Mouse (Mus musculus): ENCODE data around the gene Tanc1.

The Tanc1 gene

GRCm38 (mm10) chr2:59791596-59791995 lies 179.8 kb downstream of the Tanc1 start:
- DNase-seq (ENCODE audit: low spot score), result no peak

DNA sequence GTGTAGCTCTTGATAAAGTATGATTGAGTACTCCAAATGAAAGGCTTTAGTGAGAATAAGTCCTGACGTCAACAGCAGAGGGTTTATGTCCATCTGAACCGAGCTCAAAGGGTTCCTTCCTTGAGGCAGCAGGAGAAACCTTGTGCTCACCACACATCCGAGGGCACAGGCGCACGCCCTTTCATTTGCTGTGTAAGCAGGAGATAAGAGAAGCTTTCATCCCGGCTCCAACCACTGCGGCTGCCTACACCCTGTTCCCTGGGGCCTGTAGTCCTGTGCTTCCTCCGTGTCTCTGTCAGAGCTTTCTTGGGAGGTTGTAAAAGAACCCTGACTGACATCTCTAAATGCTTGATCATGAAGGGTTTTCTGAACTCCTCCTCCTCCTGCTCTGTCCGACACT lies 181.5 kb downstream of the Tanc1 start:
- no peak for DNase-seq (ENCODE audit: low spot score)

DNA sequence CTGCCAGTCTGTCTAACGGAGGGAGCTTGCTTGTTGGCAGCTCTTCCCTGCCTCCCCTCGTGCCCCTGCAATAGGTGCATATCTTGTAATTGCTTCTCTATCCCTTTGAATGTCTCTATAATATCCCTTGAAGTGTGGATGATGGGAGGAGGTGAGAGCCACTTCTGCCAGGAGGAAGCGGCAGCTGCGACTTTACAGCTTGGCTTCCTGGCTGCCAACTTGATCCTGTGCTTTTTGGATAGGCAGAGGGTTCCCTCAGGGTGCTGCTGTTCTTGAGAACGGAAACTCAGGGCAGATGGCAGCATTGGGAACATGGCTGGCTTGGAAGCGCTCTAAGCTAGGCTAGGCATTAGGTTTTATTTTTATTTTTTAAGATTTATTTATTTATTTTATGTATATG lies 183.0 kb downstream of the Tanc1 start:
- no peak for DNase-seq (ENCODE audit: low spot score)

DNA sequence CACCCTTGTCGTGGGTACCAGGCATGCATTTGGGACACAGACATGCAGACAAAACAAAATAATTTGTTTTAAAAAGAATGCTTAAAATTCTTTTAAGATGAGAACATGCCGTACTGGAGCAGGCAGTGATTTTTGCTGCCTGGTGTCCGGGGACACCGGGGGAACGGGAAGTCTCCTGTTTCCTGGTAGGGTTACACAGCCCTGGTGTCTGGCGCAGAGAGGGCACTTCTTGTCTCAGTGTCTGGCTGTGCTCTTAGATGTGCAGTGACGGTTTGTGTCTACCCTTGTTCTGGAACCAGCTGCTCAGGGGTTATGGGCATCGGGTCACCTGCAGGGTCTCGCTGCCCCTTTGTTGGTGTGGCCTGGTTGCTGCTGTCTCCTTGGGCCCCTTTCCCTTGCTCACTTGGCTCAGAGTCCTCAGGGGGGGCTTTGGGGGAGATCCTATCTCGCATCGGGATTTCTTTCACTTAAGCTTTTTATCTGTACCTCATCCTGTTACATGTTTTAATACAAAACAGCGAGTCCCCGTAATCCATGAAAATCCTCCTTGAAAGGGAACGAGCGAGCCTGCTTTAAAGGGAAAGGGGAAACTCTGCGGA lies 187.2 kb downstream of the Tanc1 start:
- no peak for DNase-seq (ENCODE audit: low spot score)

- no peak for DNase-seq (ENCODE audit: low spot score)
These were observed 187.7 kb downstream of the Tanc1 start for GRCm38 (mm10) chr2:59799572-59799971.

DNA sequence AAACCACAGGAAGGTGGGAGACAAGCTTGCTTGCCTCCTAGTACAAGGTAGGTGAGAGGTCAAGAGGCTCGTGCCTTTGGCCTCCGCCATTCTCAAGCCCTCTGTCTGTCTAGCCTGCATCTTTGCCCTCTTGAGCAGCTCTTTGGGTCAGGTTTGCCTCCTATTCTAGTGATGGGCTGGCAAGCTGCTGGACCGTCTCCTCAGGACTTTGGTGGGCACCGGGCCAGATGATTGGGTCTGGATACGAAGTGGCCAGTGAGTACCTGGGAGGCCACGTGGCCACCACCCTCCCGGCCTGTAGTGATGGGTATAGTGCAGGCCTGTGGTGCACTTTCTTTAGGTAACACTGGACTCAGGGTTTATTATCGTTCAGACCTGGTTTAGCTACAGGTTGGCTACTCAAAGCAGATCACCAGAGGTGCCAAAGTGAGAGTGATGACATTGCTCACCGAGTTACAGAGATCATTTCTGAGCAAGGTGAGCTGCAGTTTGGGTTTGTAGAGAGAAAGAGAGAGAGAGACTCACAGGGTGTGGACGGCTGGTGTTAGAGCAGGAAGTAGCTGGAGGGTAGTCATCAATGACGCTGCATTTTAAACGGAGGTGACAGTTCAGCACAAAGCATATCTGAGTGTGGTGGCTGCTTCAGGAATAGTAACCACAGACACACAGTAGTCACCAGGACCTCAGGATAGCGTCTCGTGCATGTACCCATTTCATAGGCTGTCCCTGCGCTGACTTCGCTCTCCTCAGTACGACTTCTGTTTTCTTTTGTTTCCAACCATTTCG lies 188.8 kb downstream of the Tanc1 start:
- no peak for DNase-seq (ENCODE audit: low spot score)

DNA sequence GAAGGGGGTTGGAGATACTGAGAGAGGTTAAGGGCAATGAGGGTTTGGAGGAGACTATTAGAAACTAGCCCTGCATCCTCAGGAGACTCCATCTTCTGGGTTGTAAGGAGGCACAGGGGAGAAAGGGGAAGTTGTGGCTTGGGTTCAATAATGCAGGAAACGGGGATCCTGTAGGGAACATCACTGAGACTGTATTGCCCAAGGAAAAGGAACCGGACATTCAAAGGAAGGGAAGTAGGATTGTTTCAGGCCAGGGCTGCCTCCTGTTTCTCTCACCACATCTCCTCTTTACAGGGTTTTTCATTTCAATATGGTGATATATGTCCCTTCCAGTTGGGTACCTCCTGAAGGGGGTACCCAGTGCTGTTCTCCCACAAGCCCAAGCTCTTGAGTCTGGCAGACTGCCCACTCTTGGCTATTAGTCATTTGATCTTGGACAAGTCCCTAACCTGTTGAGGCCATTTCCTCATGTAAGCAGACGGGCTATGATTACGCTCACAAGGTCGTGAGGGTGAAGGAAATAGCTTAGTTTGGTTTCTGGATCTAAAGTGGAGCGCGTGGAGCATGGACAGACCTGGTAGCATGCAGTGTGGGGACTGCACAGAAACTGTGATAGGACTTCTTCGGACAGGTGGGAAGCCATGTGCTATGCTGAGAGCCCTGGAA lies 191.0 kb downstream of the Tanc1 start:
- no peak for DNase-seq (ENCODE audit: low spot score)

GRCm38 (mm10) chr2:59805595-59805994 lies 193.8 kb downstream of the Tanc1 start:
- no peak for DNase-seq (ENCODE audit: low spot score)

GRCm38 (mm10) chr2:59806038-59806437 lies 194.2 kb downstream of the Tanc1 start:
- DNase-seq (ENCODE audit: low spot score), result no peak

GRCm38 (mm10) chr2:59808608-59809007 lies 196.8 kb downstream of the Tanc1 start:
- DNase-seq (ENCODE audit: low spot score), result no peak

- DNase-seq (ENCODE audit: low spot score), result no peak
These were observed 198.2 kb downstream of the Tanc1 start for GRCm38 (mm10) chr2:59810039-59810438.

DNA sequence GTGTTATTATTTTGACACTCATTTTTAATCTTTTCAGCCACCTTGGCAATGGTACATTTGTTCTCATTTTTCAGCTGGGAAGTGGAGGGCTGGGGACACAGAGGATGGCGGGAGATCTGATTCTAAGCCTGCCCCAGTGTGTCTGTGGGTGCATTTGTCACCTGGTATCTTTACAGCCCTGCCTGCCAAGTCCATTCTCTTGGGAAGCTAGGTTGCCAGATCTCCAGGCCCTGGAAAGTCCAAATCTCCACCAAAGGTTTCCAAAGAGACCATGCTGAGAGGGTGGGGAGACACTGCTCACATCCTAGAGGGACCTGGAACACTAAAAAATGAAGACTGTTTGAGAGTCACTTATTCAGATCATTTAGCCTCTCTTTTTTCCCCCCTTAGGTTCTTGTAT lies 199.4 kb downstream of the Tanc1 start:
- no peak for DNase-seq (ENCODE audit: low spot score)

DNA sequence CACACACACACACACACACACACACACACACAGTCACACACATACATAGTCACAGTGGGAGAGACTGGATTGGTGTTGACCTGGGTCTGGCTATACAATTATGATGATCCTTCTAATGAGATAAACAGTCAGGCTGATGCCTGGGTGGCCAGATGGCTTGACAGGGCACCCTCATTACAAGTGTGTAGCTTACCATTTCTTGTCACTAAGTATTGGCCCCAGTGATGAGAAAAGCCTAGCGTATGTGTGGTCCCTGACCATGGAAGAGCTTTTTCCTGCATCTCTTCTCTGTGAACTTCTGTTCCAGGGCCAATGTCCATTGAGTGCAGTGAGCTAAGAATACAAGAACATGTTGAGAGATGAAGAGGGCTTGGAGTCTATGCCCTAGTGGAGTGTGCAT lies 200.8 kb downstream of the Tanc1 start:
- DNase-seq (ENCODE audit: low spot score), result no peak

- no peak for DNase-seq (ENCODE audit: low spot score)
These were observed 201.6 kb downstream of the Tanc1 start for GRCm38 (mm10) chr2:59813457-59813856.

- no peak for DNase-seq (ENCODE audit: low spot score)
These were observed 203.2 kb downstream of the Tanc1 start for GRCm38 (mm10) chr2:59814997-59815396.

DNA sequence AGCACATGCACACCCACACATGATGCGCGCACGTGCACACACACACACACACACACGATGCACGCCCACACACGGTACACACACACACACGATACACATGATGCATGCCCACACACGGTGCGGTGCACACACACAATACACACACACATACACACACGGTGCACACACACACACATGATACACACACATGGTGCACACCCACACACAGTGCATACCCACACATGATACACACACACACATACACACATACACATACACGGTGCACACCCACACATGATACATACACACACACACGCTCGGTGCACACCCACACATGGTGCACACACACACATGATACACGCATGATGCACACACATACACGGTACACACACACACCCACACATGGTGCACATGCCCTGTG lies 206.8 kb downstream of the Tanc1 start:
- DNase-seq (ENCODE audit: low spot score), result no peak

GRCm38 (mm10) chr2:59819415-59819814 lies 207.6 kb downstream of the Tanc1 start:
- DNase-seq (ENCODE audit: low spot score), result no peak

DNA sequence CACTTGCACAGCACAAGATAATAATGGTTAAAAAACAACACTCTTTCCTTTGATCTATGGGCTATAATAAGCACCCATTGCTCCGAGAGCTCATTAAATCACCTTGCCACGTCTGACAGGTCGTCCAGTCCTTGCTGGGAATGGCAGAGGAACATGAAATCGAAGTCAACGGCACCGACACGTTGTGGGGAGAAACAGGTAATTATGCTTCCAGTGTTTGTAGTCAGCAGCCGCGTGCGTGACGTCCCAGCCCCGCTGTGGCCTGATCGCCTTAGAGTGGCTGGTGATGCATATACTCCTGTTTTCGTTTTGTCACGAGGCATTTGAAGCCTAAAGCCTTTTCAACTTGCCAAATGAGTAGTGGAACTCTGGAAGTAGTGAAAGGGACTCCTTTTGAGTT lies 208.2 kb downstream of the Tanc1 start:
- no peak for DNase-seq (ENCODE audit: low spot score)

DNA sequence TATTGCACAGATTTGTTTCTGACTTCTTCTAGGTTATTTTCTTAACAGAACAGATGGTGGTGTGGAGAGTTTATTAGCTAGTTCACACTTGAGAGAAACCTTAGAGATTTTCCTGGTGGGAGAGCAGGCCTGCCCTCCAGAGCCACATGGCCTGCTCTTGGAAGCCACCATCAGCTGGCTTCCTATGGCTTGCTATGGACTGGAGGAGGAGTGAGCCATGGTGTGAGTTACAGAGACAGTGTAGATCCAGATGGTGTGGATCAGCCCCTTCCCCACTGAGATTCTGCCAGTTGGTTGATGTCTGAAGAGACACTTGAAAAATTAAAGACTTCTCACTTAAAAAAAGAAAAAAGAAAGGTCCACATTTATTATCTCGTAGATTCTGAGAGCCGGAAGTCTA lies 209.2 kb downstream of the Tanc1 start:
- no peak for DNase-seq (ENCODE audit: low spot score)

GRCm38 (mm10) chr2:59824289-59824688 lies 212.4 kb downstream of the Tanc1 start:
- peak; percentile 23 for DNase-seq (ENCODE audit: low spot score)

DNA sequence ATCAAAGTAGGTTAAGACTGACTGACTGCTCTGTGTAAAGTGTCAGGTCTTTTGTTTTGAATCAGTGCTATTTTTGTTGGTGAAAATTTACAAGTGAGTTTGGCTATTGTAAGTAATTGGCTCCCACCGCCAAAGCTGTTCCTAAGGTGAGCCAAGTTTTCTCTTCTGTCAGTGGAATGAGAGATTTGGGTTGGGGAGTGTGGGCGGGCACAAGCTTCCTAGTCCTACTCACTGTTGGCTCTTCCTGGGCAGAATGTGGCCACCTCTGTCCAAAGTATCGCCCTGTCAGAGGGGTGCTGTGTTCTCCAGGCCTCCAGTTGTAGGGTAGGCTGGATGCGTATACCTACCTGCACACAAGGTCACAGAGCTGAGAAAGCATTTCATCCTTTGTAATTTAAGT lies 213.5 kb downstream of the Tanc1 start:
- DNase-seq (ENCODE audit: low spot score), result no peak

GRCm38 (mm10) chr2:59828103-59828655 lies 216.3 kb downstream of the Tanc1 start:
- DNase-seq (ENCODE audit: low spot score), result no peak
